Mouse (Mus musculus): ENCODE measurements around the gene Gnb5.
A peak's percentile ranks its signal among the peaks of the same experiment; 100 is the strongest.
"Not testable (repeated sequence)": the region's sequence is repeated elsewhere in the genome, so short reads cannot be mapped to it uniquely, and the experiment has no call there.

Gene Gnb5

DNA sequence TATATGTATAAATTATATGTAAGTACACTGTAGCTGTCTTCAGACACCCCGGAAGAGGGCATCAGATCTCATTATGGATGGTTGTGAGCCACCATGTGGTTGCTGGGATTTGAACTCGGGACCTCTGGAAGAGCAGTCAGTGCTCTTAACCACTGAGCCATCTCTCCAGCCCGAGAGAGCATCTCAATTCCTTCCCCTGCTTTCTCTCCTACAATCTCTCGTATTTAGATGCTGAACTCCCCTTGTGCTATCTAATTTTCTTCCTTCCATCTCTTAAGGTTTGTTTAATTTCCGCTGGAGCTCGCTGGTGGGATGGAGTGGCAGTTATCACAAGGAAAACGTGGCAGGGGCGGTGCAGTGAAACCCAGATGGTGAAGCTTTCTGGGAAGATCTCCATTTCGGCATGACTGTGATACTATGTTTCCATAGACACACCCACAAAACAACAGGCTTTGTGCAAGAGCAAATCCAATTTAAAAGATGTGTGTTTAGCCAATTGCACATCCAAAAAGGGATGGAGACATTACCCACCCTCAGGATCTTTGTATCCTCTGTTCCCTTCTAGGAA lies 51.1 kb downstream of the Gnb5 start:
- no peak for DNase-seq (ENCODE audit: low read depth, low spot score)

DNA sequence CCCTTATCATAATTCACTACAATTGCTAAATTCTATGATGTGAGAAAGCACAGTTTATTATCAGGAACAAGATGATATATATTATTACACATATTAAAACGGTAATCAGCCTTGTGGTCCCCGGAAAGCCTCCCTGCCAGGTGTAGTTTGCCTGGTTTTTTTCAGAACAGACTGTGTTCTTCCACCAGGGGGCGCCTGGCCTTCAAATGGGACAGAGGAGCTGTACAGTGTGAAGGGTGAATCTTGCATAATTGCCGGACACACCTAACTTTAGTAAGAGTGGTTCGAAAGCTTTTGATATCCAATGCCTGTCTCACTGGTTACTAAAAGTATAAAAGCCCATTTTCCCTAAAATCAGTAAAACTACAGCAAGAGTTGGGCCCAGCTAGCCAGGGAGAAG lies 55.6 kb downstream of the Gnb5 start:
- DNase-seq (ENCODE audit: low read depth, low spot score) = peak; percentile 78

GRCm38 (mm10) chr9:75362201-75362600 lies 56.1 kb downstream of the Gnb5 start:
- no peak for DNase-seq (ENCODE audit: low read depth, low spot score)

DNA sequence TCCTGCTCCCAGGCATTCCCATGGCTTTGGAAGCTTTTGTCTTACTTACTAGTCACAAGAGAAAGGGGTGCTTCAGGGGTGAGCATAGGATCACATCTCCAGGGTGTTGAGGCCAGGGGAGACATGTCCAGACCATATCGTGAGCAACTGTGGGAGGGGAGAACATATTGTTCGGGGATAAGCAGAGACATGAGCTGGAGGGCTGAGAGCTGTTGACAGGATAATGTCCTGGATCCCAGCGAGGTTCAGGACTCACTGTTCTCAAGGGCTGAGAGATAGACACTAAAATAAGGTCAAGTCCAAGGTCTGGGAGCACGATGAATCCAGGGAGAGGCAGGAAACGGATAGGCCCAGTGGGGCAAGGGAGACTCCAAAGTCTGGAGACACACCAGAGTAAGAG lies 56.9 kb downstream of the Gnb5 start:
- no peak for DNase-seq (ENCODE audit: low read depth, low spot score)

- DNase-seq (ENCODE audit: low read depth, low spot score) = not testable (repeated sequence)
Observed at GRCm38 (mm10) chr9:75363702-75364101, 57.6 kb downstream of the Gnb5 start.

GRCm38 (mm10) chr9:75365195-75365594 lies 59.1 kb downstream of the Gnb5 start:
- DNase-seq (ENCODE audit: low read depth, low spot score) = peak; percentile 55

- no peak for DNase-seq (ENCODE audit: low read depth, low spot score)
Observed at GRCm38 (mm10) chr9:75366191-75366590, 60.1 kb downstream of the Gnb5 start.

DNA sequence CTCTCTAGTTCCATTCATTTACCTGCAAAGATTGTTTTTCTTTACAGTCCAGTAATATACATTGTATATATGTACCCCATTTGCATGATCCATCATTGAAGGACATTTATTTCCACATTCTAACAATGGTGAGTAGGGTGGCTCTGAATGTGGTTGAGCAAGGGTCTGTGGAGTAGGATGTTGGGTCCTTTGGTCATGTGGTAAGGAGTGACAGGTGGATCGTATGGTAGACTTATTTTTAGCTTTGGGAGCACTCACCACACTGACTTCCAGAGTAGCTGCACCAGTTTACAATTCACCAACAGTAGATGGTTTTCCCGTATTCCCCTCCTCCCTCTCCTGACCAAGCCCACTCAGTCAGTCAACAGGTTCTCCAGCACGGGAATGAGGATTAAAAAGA lies 62.7 kb downstream of the Gnb5 start:
- no peak for DNase-seq (ENCODE audit: low read depth, low spot score)

- DNase-seq (ENCODE audit: low read depth, low spot score) = no peak
Observed at GRCm38 (mm10) chr9:75375606-75376005, 69.5 kb downstream of the Gnb5 start.

DNA sequence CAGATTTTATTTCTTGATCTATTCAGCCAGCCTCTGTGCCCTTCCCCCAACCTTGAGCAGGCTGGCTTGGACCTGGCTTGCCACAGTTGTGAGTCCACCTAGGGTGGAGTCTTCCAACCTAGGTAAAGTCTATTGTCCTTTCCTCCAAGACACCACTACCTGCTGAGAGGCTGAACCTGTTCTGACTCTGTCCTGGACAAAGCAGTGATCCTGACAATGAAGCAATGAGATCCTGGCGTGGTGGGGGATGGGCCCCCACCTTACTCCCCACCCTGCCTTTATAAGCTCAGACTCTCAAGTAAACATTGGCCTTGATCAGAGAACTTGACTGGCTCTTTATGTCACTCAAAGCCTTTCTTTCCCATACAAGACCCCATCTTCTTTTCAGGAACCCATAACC lies 70.3 kb downstream of the Gnb5 start:
- peak; percentile 97 for DNase-seq (ENCODE audit: low read depth, low spot score)

GRCm38 (mm10) chr9:75378774-75379173 lies 72.7 kb downstream of the Gnb5 start:
- no peak for DNase-seq (ENCODE audit: low read depth, low spot score)

DNA sequence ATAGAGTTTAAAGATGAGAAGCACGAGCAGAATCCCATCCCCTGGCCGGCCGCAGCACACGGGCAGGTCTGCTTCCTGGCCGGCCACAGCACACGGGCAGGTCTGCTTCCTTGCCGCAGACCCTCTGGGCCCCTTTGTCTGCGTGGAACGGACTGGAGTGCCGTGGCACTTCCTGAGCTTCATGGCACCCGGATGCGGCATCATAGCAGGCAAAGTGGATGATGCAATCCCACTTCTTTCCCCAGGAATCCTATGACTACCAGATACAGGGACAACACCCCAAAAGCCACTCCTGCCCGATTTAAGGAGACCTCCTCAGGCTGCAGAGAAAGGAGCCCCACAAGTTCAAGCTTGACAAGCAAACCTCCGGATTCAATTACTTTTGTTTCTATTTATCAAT lies 76.7 kb downstream of the Gnb5 start:
- peak; percentile 68 for DNase-seq (ENCODE audit: low read depth, low spot score)

- DNase-seq (ENCODE audit: low read depth, low spot score) = peak; percentile 68
Observed at GRCm38 (mm10) chr9:75383785-75384184, 77.7 kb downstream of the Gnb5 start.

DNA sequence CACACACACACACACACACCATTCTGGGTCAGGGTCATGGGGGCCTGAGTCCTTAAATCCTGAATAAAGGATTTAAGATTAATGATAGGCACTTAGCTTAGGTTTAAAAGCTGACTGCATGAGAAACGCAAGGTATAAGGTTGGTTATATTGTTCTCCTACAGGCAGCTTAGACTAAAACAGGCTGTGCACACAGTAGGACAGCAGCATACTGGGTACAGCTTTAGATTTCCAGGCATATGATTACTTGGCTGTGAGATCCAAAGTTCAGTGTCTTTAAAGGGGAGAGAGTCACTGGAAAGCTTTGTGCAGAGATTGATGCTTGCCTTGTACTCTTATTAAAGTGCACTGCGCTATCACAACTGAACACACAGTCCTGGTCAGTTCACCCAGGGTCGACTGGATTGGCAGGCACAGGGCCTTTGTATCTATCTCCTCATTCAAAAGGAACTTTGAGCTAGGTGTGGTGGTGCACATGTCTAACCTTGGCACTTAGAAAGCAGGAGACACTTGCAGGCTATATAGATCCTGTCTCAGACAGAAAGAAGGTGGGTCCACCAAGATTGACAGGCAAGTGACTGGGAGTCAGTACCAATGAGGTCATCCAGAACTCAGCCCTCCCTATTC lies 78.4 kb downstream of the Gnb5 start:
- DNase-seq (ENCODE audit: low read depth, low spot score) = no peak

DNA sequence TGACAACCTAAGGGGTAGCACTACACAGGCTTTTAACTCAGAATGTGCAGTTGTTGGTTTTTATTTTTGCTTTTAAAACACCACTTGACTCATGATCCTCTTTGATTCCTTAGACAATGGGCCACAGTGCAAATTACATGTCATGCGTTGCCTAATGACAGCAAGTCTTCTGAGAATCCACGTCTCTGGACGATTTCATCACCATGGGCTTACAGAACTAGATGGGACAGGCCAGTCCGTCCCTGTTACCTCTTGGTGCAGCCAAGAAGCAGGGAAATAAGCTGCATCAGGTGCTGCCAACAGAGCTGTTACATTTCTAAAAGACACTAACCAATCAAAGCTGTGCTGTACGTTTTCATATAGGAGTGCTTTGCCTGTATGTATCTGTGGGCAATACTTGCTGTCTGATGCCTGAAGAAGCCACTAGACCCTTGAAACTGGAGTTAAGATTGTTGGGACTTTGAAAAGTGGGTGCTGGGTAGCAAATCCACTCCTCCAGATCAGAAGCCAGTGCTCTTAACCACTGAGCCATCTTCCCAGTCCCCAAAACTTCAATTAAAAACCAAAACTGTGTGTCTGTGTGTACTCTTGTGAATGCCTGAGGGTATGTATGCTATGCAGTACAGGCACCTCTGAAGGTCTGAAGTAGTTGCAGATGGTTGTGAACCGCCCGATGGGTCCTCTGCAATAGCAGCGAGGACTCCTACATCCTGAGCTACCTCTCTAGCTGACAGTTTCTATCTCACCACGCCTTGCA lies 79.3 kb downstream of the Gnb5 start:
- DNase-seq (ENCODE audit: low read depth, low spot score) = no peak

- no peak for DNase-seq (ENCODE audit: low read depth, low spot score)
Observed at GRCm38 (mm10) chr9:75393251-75393650, 87.2 kb downstream of the Gnb5 start.
